Mouse (Mus musculus): ENCODE measurements around the gene Itpkb. TPM values are rescaled to one million over a fixed set of nuclear protein-coding genes. Genes with fewer than 3 reads are reported as not detected.
"Not testable (repeated sequence)": the region's sequence is repeated elsewhere in the genome, so short reads cannot be mapped to it uniquely, and the experiment has no call there.

Gene Itpkb
- polyA plus RNA-seq, 1 experiment from 2014 or later: 6.8 TPM

- DNase-seq (ENCODE audit: low spot score) (no peak), ATAC-seq (replicated peaks; ENCODE audit: low FRiP score, low read depth) (no peak)
- WGBS: 56% methylated on average over 18 of the region's 18 CpGs
- 0 out of 2 replicates have a peak overlapping the region, but pooled peaks have one; percentile 9 for H3K27ac ChIP-seq
- no peaks in the 10 kb centered on the region for H3K27me3 ChIP-seq (ENCODE audit: insufficient read depth, low read length)
- peak overlapping the region; percentile 69; the same call in 1 of the 2 replicates for H3K4me2 ChIP-seq (ENCODE audit: low read length)
- H3K9me3 ChIP-seq (replicated peaks; ENCODE audit: low read length): no peaks in the 10 kb centered on the region
- no peak overlapping the region for H3K4me3 ChIP-seq (replicated peaks; ENCODE audit: low read depth, low read length)
- TF ChIP-seq CTCF (IDR thresholded peaks at IDR 0.05; ENCODE audit: low read depth): no peak
- peaks cover 49% of the 10 kb centered on the region for H3K4me1 ChIP-seq (replicated peaks; ENCODE audit: insufficient read depth, low read length)
- no peaks in the 10 kb centered on the region for H3K36me3 ChIP-seq (ENCODE audit: insufficient read depth, low read length)
- no peak overlapping the region for H3K9ac ChIP-seq (ENCODE audit: low read depth, low read length)
Observed at GRCm38 (mm10) chr1:180365983-180366811, 35.9 kb downstream of the Itpkb start.

DNA sequence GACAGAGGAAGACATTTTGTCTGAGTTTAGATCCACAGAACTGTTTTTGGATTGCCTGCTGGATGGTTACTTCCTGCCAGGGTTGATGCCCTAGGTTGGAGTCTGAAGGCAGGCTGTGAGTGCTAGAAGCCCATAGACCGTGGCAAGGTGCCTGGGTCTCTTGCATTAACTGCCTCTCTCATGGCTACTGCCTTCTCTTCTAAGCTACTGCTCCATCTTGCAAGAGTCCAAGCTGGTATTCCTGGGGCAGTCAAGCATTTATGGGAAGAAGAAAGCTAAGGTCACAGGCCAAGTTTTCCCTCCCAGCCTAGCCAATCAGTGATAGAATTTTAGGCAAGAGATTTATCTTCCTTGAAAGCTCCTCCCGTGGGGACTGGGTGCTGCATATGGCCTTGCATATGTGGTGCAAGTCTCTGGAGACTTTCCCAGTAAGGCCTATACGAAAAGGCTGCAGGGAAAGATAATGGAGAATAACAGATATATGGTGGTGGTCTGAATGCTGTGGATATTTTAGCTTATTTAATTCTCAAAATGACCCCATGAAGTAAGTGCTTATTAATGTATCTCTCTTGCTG lies 36.8 kb downstream of the Itpkb start:
- Histone ChIP-seq H3K27me3 (ENCODE audit: insufficient read depth, low read length) (no peaks in the 10 kb centered on the region), H3K9ac (ENCODE audit: low read depth, low read length) (no peak overlapping the region), H3K27ac (no peak overlapping the region), H3K4me2 (ENCODE audit: low read length) (no peak overlapping the region), H3K4me3 (replicated peaks; ENCODE audit: low read depth, low read length) (no peak overlapping the region), H3K4me1 (replicated peaks; ENCODE audit: insufficient read depth, low read length) (peaks cover 49% of the 10 kb centered on the region), H3K36me3 (ENCODE audit: insufficient read depth, low read length) (no peaks in the 10 kb centered on the region), H3K9me3 (replicated peaks; ENCODE audit: low read length) (no peaks in the 10 kb centered on the region)
- 44% methylated on average over 3 of the region's 3 CpGs for WGBS
- no peak for DNase-seq (ENCODE audit: low spot score)
- TF ChIP-seq CTCF (IDR thresholded peaks at IDR 0.05; ENCODE audit: low read depth): no peak
- no peak for ATAC-seq (replicated peaks; ENCODE audit: low FRiP score, low read depth)

DNA sequence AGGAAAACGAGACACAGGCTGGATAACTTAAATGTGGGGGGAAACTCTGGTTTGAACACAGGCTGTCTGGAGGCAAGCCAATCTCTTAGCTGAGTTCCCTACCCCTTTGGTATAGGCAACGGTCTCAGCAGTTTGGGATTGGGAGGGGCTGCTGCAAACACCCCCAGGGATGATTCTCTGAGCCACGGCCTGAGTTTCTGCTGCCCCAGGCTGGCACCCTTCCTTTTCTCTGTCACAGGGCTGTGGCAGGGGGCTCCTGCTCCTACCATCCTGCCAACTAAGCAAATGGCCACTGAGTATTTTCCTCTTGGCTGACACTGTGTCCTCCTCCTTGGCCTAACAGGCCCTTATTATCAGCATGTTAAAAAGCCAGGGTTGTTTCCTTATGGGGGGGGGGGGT lies 37.3 kb downstream of the Itpkb start:
- H3K4me3 ChIP-seq (replicated peaks; ENCODE audit: low read depth, low read length): no peak overlapping the region
- no peaks in the 10 kb centered on the region for H3K9me3 ChIP-seq (replicated peaks; ENCODE audit: low read length)
- 58% methylated on average over 3 of the region's 3 CpGs for WGBS
- no peak for TF ChIP-seq CTCF (IDR thresholded peaks at IDR 0.05; ENCODE audit: low read depth)
- H3K4me1 ChIP-seq (replicated peaks; ENCODE audit: insufficient read depth, low read length): peaks cover 46% of the 10 kb centered on the region
- no peak overlapping the region for H3K4me2 ChIP-seq (ENCODE audit: low read length)
- H3K27me3 ChIP-seq (ENCODE audit: insufficient read depth, low read length): no peaks in the 10 kb centered on the region
- H3K27ac ChIP-seq: no peak overlapping the region
- no peak overlapping the region for H3K9ac ChIP-seq (ENCODE audit: low read depth, low read length)
- no peak for DNase-seq (ENCODE audit: low spot score)
- H3K36me3 ChIP-seq (ENCODE audit: insufficient read depth, low read length): no peaks in the 10 kb centered on the region
- no peak for ATAC-seq (replicated peaks; ENCODE audit: low FRiP score, low read depth)

DNA sequence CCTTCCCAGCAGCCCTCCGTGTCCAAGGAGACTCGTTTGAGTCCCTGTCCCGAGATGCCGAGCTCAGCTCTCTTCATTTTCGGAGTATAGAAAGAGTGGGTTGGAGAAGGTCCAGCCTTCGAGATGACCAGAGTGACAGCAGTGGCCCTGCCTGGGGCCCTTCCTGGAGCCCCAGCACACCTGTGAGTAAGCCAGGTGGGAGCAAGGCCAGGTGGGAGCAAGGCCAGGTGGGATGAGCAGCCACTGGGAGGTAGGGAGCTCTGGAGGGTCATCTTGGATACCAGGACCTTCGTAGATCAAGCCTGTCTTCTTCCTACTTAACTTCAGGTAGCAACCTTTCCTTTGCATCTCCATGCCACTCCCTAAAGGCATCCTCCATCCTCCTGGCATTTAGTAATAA lies 37.8 kb downstream of the Itpkb start:
- Histone ChIP-seq H3K4me2 (ENCODE audit: low read length) (no peak overlapping the region), H3K27ac (no peak overlapping the region), H3K27me3 (ENCODE audit: insufficient read depth, low read length) (no peaks in the 10 kb centered on the region), H3K9ac (ENCODE audit: low read depth, low read length) (no peak overlapping the region), H3K4me1 (replicated peaks; ENCODE audit: insufficient read depth, low read length) (peaks cover 41% of the 10 kb centered on the region), H3K9me3 (replicated peaks; ENCODE audit: low read length) (no peaks in the 10 kb centered on the region), H3K4me3 (replicated peaks; ENCODE audit: low read depth, low read length) (no peak overlapping the region), H3K36me3 (ENCODE audit: insufficient read depth, low read length) (no peaks in the 10 kb centered on the region)
- 70% methylated on average over 7 of the region's 7 CpGs for WGBS
- ATAC-seq (replicated peaks; ENCODE audit: low FRiP score, low read depth) (no peak), DNase-seq (ENCODE audit: low spot score) (no peak)
- TF ChIP-seq CTCF (IDR thresholded peaks at IDR 0.05; ENCODE audit: low read depth): no peak

GRCm38 (mm10) chr1:180368646-180369045 lies 38.4 kb downstream of the Itpkb start:
- H3K9ac ChIP-seq (ENCODE audit: low read depth, low read length): no peak overlapping the region
- H3K27ac ChIP-seq: no peak overlapping the region
- H3K36me3 ChIP-seq (ENCODE audit: insufficient read depth, low read length): no peaks in the 10 kb centered on the region
- DNase-seq (ENCODE audit: low spot score) (no peak), ATAC-seq (replicated peaks; ENCODE audit: low FRiP score, low read depth) (no peak)
- no peak for TF ChIP-seq CTCF (IDR thresholded peaks at IDR 0.05; ENCODE audit: low read depth)
- peaks cover 37% of the 10 kb centered on the region for H3K4me1 ChIP-seq (replicated peaks; ENCODE audit: insufficient read depth, low read length)
- no peak overlapping the region for H3K4me2 ChIP-seq (ENCODE audit: low read length)
- H3K27me3 ChIP-seq (ENCODE audit: insufficient read depth, low read length): no peaks in the 10 kb centered on the region
- WGBS: 46% methylated on average over 9 of the region's 9 CpGs
- H3K9me3 ChIP-seq (replicated peaks; ENCODE audit: low read length): no peaks in the 10 kb centered on the region
- H3K4me3 ChIP-seq (replicated peaks; ENCODE audit: low read depth, low read length): no peak overlapping the region

GRCm38 (mm10) chr1:180370858-180371652 lies 40.8 kb downstream of the Itpkb start:
- H3K27ac ChIP-seq: no peak overlapping the region
- 57% methylated on average over 10 of the region's 10 CpGs for WGBS
- no peak overlapping the region for H3K9ac ChIP-seq (ENCODE audit: low read depth, low read length)
- TF ChIP-seq CTCF (IDR thresholded peaks at IDR 0.05; ENCODE audit: low read depth): no peak
- H3K27me3 ChIP-seq (ENCODE audit: insufficient read depth, low read length): no peaks in the 10 kb centered on the region
- no peak for DNase-seq (ENCODE audit: low spot score)
- H3K4me2 ChIP-seq (ENCODE audit: low read length): no peak overlapping the region
- no peak for ATAC-seq (replicated peaks; ENCODE audit: low FRiP score, low read depth)
- no peaks in the 10 kb centered on the region for H3K9me3 ChIP-seq (replicated peaks; ENCODE audit: low read length)
- no peak overlapping the region for H3K4me3 ChIP-seq (replicated peaks; ENCODE audit: low read depth, low read length)
- H3K36me3 ChIP-seq (ENCODE audit: insufficient read depth, low read length): no peaks in the 10 kb centered on the region
- H3K4me1 ChIP-seq (replicated peaks; ENCODE audit: insufficient read depth, low read length): peaks cover 20% of the 10 kb centered on the region

GRCm38 (mm10) chr1:180372258-180372657 lies 42.0 kb downstream of the Itpkb start:
- H3K4me3 ChIP-seq (replicated peaks; ENCODE audit: low read depth, low read length); H3K36me3 ChIP-seq (ENCODE audit: insufficient read depth, low read length); H3K27me3 ChIP-seq (ENCODE audit: insufficient read depth, low read length); DNase-seq (ENCODE audit: low spot score); H3K9me3 ChIP-seq (replicated peaks; ENCODE audit: low read length); H3K4me1 ChIP-seq (replicated peaks; ENCODE audit: insufficient read depth, low read length); H3K9ac ChIP-seq (ENCODE audit: low read depth, low read length); H3K27ac ChIP-seq; H3K4me2 ChIP-seq (ENCODE audit: low read length); ATAC-seq (replicated peaks; ENCODE audit: low FRiP score, low read depth): not testable (repeated sequence)
- WGBS: 82% methylated on average over 5 of the region's 5 CpGs

All from kidney, postnatal 0 days (tissue).